Mouse (Mus musculus) hindbrain, postnatal 0 days (tissue): ENCODE measurements at regions not wholly inside any gene's neighbourhood (a gene's known extent, or its start where the extent isn't known, plus 50 kb on each side); places are given as distances from the start of the nearest gene placed in this dataset.
A peak's percentile ranks its signal among the peaks of the same experiment; 100 is the strongest.

ENCODE experiments used
- ATAC-seq: fragments of 200-750 bp; cut with Nextera tagmentation; 2 replicates; pipeline ENCODE4 v1.8.0; 2017; ENCODE audit warnings: mild to moderate bottlenecking, moderate TSS enrichment, moderate library complexity
- DNase-seq: peaks from one replicate; pipeline ENCODE4 v3.0.0-alpha.2; 2015; ENCODE audit warnings: low spot score
- H3K27ac ChIP-seq: fragments of 300-500 bp; sonication (generic); 2 replicates; pipeline ENCODE4 v1.5.1; 2014; ENCODE audit warnings: mild to moderate bottlenecking
- H3K27me3 ChIP-seq: fragments of 300-500 bp; sonication (generic); 2 replicates; pipeline ENCODE4 v1.6.1; 2014; ENCODE audit warnings: low read length, mixed read lengths; ENCODE audit not compliant: insufficient read depth
- H3K36me3 ChIP-seq: fragments of 300-500 bp; sonication (generic); 2 replicates; pipeline ENCODE4 v1.6.1; 2014; ENCODE audit warnings: low read length, mixed read lengths; ENCODE audit not compliant: insufficient read depth
- H3K4me1 ChIP-seq: fragments of 300-500 bp; sonication (generic); 2 replicates; pipeline ENCODE4 v1.6.1; 2014; ENCODE audit warnings: antibody characterized with exemption, low read length, mixed read lengths; ENCODE audit not compliant: insufficient read depth
- H3K4me2 ChIP-seq: fragments of 300-500 bp; sonication (generic); 2 replicates; pipeline ENCODE4 v1.6.1; 2014; ENCODE audit warnings: low read depth, mild to moderate bottlenecking, low read length, moderate library complexity, mixed read lengths
- H3K4me3 ChIP-seq: fragments of 300-500 bp; sonication (generic); 2 replicates; pipeline ENCODE4 v1.5.1; 2014; ENCODE audit warnings: low read length
- H3K9ac ChIP-seq: fragments of 300-500 bp; sonication (generic); replicated peaks from 2 replicates; pipeline ENCODE4 v1.6.1; 2014; ENCODE audit warnings: mild to moderate bottlenecking, low read length, moderate library complexity, mixed read lengths
- H3K9me3 ChIP-seq: fragments of 300-500 bp; sonication (generic); 2 replicates; pipeline ENCODE4 v1.6.1; 2016; ENCODE audit warnings: low read length, mixed read lengths
- CTCF ChIP-seq: IDR thresholded peaks from 2 replicates; pipeline ENCODE4 v1.5.1; 2016; ENCODE audit warnings: antibody characterized with exemption, control low read depth, low read depth
- WGBS: fragments of 180-500 bp; shearing (Covaris S2); extraction: QIAGEN DNeasy Blood & Tissue Kit; methylation state at CpG from one replicate; pipeline ENCODE4 v1.1.7; 2014; 5-methylcytosine and 5-hydroxymethylcytosine counted together

DNA sequence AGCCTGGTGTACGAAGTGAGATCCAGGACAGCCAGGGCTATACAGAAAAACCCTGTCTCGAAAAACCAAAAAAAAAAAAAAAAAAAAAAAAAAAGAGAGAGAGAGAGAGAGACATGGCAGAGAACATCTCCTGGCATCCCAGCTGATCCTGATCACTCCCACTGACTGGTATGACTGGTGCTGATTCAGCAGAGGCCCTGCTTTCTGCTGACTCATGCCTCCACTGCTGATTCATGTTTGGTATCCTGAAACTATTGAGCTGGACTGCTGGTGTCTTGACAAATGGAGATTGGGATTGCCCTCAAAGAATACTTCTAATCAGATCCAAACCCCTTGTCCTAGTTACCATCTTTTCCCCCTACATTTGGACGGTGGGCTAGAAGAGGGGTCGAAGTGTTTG lies 101.9 kb downstream of the Nhlrc3 start:
- H3K27me3 ChIP-seq: no peaks in the 10 kb centered on the region
- no peak overlapping the region for H3K4me2 ChIP-seq
- no peak for DNase-seq
- no peak overlapping the region for H3K4me3 ChIP-seq
- no peak for ATAC-seq
- WGBS: 84% methylated on average over 4 of the region's 4 CpGs
- H3K9ac ChIP-seq: no peak overlapping the region
- H3K9me3 ChIP-seq: no peaks in the 10 kb centered on the region
- H3K4me1 ChIP-seq: no peaks in the 10 kb centered on the region
- H3K27ac ChIP-seq: no peak overlapping the region
- H3K36me3 ChIP-seq: no peaks in the 10 kb centered on the region
- TF ChIP-seq CTCF: no peak

DNA sequence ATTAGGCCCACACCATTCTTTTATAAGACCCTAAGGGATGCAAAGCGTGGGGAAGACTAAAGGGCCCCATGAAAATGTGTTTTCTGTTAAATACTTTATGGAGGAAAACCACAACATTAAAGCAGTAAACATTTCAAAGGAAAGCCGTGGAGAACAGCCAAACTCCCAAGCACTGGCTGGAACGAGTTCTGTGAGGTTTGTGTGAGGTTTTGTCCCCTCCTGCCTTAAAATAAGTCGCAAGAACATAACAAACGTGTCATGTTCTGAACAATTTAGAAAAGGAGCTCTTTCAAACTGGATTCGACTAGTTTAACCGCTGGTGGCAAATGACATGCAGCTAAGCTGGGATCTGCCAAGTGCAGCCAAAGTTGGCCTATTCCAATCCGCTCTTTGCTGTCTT lies 109.4 kb downstream of the Nhlrc3 start:
- WGBS: 37% methylated on average over 8 of the region's 8 CpGs
- peak; percentile 51; the same call in 1 of the 2 replicates for ATAC-seq

DNA sequence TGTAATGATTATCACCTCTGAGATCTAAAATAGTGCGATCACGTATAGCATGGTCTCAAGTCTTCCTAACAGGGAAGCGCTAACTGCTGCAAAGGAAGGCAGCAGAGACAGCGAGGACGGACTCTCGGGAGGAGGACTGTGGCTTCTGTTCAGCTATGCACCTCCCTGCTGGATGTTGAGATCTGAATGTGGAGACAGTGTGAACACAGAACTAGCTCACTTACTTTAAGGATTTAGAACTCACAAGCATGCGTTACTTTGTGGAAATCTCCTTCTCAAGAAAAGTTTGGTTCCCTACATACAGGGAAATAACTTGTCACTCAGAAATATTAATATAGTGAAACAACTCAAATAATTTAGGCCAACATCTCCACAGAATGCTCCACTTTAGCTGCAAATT lies 109.8 kb downstream of the Nhlrc3 start:
- H3K36me3 ChIP-seq: no peaks in the 10 kb centered on the region
- no peaks in the 10 kb centered on the region for H3K27me3 ChIP-seq
- no peak overlapping the region for H3K4me2 ChIP-seq
- no peak overlapping the region for H3K9ac ChIP-seq
- H3K27ac ChIP-seq: peak overlapping the region; percentile 41; the same call in 1 of the 2 replicates
- H3K4me1 ChIP-seq: no peaks in the 10 kb centered on the region
- TF ChIP-seq CTCF: no peak
- 59% methylated on average over 7 of the region's 7 CpGs for WGBS
- no peak overlapping the region for H3K4me3 ChIP-seq
- H3K9me3 ChIP-seq: no peaks in the 10 kb centered on the region
- DNase-seq (no peak), ATAC-seq (no peak)

More for the DNA sequence above, 109.4 kb downstream of the Nhlrc3 start:
- H3K9ac ChIP-seq: no peak overlapping the region
- no peak overlapping the region for H3K4me2 ChIP-seq
- peak; percentile 24 for DNase-seq
- H3K36me3 ChIP-seq: no peaks in the 10 kb centered on the region
- H3K27me3 ChIP-seq: no peaks in the 10 kb centered on the region
- no peaks in the 10 kb centered on the region for H3K9me3 ChIP-seq
- peak overlapping the region; percentile 41; the same call in 1 of the 2 replicates for H3K27ac ChIP-seq
- H3K4me3 ChIP-seq: no peak overlapping the region
- H3K4me1 ChIP-seq: no peaks in the 10 kb centered on the region
- TF ChIP-seq CTCF: no peak

DNA sequence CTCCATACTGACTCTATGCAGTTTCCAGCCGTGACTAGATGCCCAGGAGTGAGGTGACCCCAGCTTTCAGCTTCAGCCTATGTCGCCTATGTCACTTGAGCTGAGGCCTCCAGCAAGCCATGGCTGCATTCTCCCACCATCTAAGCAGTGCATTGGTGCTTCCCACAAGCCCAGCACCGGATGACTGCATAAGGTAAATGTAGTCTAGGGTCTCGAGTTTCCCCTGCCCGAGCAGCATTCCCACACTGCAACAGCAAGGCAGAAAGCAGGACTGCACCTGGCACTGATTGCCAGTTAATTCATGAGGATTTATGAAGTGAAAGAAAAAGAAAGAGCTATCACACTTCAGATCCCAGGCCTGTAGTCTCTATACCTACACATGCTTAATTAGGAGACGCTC lies 119.5 kb downstream of the Nhlrc3 start:
- Histone ChIP-seq H3K9me3 (no peaks in the 10 kb centered on the region), H3K27me3 (no peaks in the 10 kb centered on the region), H3K4me1 (no peaks in the 10 kb centered on the region; the same call in 1 of the 2 replicates), H3K27ac (no peak overlapping the region), H3K36me3 (no peaks in the 10 kb centered on the region), H3K4me3 (no peak overlapping the region), H3K9ac (no peak overlapping the region), H3K4me2 (no peak overlapping the region)
- ATAC-seq: no peak
- 84% methylated on average over 6 of the region's 6 CpGs for WGBS
- no peak for TF ChIP-seq CTCF
- no peak for DNase-seq

DNA sequence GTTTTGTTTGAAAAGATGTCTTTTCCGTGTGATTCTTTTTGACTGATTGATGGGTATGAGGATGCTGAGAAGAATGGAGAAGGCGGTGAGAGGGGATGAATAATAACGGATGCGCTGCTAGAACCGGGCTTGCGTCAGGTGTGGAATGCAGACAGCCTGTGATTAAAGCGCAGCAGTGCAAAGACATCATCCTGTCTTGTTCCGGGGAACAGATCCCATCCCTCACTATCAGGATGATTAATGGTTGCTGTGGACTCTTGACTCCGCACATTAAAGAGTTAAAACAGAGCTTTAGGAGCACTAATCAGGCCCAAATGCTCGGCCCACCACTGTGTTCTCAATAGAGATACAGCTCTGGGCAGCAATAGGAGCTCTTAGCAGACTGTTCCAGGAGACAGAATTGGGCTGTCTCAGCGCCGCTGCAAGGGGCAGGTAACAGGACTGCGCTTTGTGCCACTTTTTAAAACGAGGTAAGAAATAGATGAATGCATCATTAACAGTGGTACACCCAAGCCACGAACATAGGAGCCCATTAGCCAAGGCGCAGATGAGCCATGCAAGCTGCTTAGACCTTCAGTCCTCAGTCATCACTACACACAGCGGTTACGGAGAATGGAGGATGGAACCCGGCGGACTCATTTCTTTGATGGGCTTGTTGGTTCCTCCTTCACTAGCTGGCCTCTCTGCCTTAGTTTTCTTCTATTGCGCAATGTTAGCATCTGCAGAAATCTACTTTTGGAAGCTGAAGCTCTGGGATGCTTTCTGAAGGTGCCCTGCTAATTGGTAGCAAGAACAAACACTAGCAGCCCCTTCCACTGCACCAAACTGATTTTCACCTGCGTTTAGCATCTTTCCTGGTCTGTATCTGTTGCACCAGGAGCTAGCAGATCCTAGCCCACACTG lies 121.6 kb downstream of the Nhlrc3 start:
- no peaks in the 10 kb centered on the region for H3K36me3 ChIP-seq
- 66% methylated on average over 22 of the region's 22 CpGs for WGBS
- H3K9me3 ChIP-seq: no peaks in the 10 kb centered on the region
- no peaks in the 10 kb centered on the region; the same call in 1 of the 2 replicates for H3K4me1 ChIP-seq
- no peak overlapping the region for H3K27ac ChIP-seq
- TF ChIP-seq CTCF: no peak
- ATAC-seq (no peak), DNase-seq (no peak)
- no peak overlapping the region for H3K4me3 ChIP-seq
- H3K9ac ChIP-seq: no peak overlapping the region
- no peaks in the 10 kb centered on the region for H3K27me3 ChIP-seq
- H3K4me2 ChIP-seq: no peak overlapping the region

DNA sequence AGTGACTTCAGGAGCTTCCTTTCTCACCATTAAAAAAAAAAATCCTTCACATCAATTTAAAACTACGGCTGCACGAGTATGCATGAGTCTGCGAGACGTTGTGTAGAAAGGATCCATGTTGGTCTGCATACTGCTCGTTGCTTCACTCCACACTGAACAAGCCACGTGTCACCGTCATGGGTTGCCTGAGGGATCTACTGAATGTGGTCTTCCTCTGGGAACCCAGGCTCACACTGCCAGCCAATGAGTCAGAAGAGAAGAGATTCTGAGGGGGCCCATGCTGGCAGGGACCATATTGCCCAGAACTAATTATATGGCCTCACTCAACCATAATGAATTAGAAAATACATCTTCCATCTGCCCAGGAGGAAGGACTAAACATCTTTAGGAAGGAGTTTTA lies 124.6 kb downstream of the Nhlrc3 start:
- H3K27me3 ChIP-seq: no peaks in the 10 kb centered on the region
- no peak overlapping the region for H3K27ac ChIP-seq
- H3K4me3 ChIP-seq: no peak overlapping the region
- H3K4me1 ChIP-seq: no peaks in the 10 kb centered on the region; the same call in 1 of the 2 replicates
- H3K9ac ChIP-seq: no peak overlapping the region
- H3K36me3 ChIP-seq: no peaks in the 10 kb centered on the region
- TF ChIP-seq CTCF: no peak
- ATAC-seq (peak; percentile 61; the same call in 1 of the 2 replicates), DNase-seq (peak; percentile 51)
- 70% methylated on average over 7 of the region's 7 CpGs for WGBS
- no peak overlapping the region for H3K4me2 ChIP-seq
- H3K9me3 ChIP-seq: no peaks in the 10 kb centered on the region

DNA sequence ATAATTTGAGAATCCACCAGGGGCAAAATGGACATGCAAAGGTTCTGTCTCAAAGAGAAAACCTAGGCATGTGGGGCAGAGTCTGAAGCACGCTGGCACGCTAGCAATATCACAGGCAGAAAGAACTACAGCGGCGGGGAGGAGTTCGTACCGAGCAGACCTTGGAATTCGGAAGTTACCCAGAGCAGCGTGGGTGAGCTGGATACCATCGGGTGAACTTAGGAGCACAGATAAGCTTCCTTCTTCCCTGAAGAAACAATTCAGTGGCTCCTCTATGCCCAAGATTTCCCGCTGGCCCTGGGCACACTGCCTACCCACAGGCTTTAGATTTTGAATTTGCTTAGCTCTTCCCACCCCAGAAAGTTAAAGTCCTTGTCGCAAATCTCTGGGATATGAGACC lies 129.1 kb downstream of the Nhlrc3 start:
- WGBS: 36% methylated on average over 11 of the region's 11 CpGs
- Histone ChIP-seq H3K9me3 (no peaks in the 10 kb centered on the region), H3K27me3 (no peaks in the 10 kb centered on the region), H3K9ac (no peak overlapping the region), H3K4me1 (no peaks in the 10 kb centered on the region), H3K4me3 (no peak overlapping the region; the same call in 1 of the 2 replicates), H3K27ac (no peak overlapping the region), H3K4me2 (peak overlapping the region; percentile 47), H3K36me3 (no peaks in the 10 kb centered on the region)
- TF ChIP-seq CTCF: no peak
- ATAC-seq: no peak
- peak; percentile 51 for DNase-seq
